Comparison of ENCODE assay signal across 8 mouse cellular contexts in the genomic region with DNA sequence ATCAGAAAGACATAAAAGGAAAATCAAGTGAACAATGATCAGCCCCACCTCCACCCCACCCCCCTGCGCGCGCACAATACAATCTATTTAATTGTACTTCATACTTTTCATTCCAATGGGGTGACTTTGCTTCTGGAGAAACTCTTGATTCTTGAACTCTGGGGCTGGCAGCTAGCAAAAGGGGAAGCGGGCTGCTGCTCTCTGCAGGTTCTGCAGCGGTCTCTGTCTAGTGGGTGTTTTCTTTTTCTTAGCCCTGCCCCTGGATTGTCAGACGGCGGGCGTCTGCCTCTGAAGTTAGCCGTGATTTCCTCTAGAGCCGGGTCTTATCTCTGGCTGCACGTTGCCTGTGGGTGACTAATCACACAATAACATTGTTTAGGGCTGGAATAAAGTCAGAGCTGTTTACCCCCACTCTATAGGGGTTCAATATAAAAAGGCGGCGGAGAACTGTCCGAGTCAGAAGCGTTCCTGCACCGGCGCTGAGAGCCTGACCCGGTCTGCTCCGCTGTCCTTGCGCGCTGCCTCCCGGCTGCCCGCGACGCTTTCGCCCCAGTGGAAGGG. TPM values are rescaled to one million over a fixed set of nuclear protein-coding genes. Genes with fewer than 3 reads are reported as not detected.
DNase-seq lines count a peak whose midpoint lies in the region; ATAC-seq and TF ChIP-seq lines count a peak whose summit lies in the region.

Gene Edn1, plus strand, starts transcription at position 316 of the 561 bp plus-strand sequence.

- DNase-seq in thymus, postnatal 4 days = peak; percentile 18
- DNase-seq in thymus, adult 2 months = no peak
- DNase-seq in cerebellum, postnatal 25 days = peak; percentile 41 to 46
- peak; percentile 38 to 53 for DNase-seq in gastrocnemius, postnatal 36 days
- DNase-seq in induced T-regulatory cell, adult 2 months (ENCODE audit: low read depth) = peak; percentile 55
- peak; percentile 45 for DNase-seq in liver
- peak; percentile 73 for DNase-seq in midbrain, embryonic 14.5 days

- 1% methylated on average over 26 of the region's 26 CpGs for whole genome bisulfite sequencing in thymus, adult 2 months
- WGBS in midbrain, embryonic 14.5 days = under 1% methylated on average over 26 of the region's 26 CpGs
- WGBS in stomach, embryonic 16.5 days = under 1% methylated on average over 26 of the region's 26 CpGs

- H3K9ac ChIP-seq in midbrain, embryonic 14.5 days (replicated peaks; ENCODE audit: low read length) = peak within 1 kb of the TSS; percentile 34; the same call in 1 of the 2 replicates
- H3K9ac ChIP-seq in stomach, embryonic 16.5 days (ENCODE audit: low read length) = peak within 1 kb of the TSS; percentile 62

- H3K4me3 ChIP-seq in thymus, adult 2 months (ENCODE audit: control insufficient read depth, insufficient read depth, low read length) = no peak within 1 kb of the TSS
- H3K4me3 ChIP-seq in midbrain, embryonic 14.5 days (replicated peaks; ENCODE audit: low read depth, low read length) = peak within 1 kb of the TSS; percentile 37
- peak within 1 kb of the TSS; percentile 53 for H3K4me3 ChIP-seq in stomach, embryonic 16.5 days (replicated peaks; ENCODE audit: low read length)

- no peak; the same call in 1 of the 2 replicates for ATAC-seq in midbrain, embryonic 14.5 days (ENCODE audit: low FRiP score, low TSS enrichment)
- peak; percentile 45; the same call in 1 of the 2 replicates for ATAC-seq in stomach, embryonic 16.5 days (ENCODE audit: insufficient read depth, low FRiP score)

- no peaks in the 10 kb centered on the region; the same call in 1 of the 2 replicates for H3K27me3 ChIP-seq in thymus, adult 2 months (ENCODE audit: control insufficient read depth, insufficient read depth, low read length)
- peaks cover 13% of the 10 kb centered on the region; the same call in 1 of the 2 replicates for H3K27me3 ChIP-seq in midbrain, embryonic 14.5 days (ENCODE audit: control insufficient read depth, insufficient read depth, low read length)
- no peaks in the 10 kb centered on the region for H3K27me3 ChIP-seq in stomach, embryonic 16.5 days (ENCODE audit: control insufficient read depth, insufficient read depth, low read length)

- no peaks in the 10 kb centered on the region for H3K36me3 ChIP-seq in thymus, adult 2 months (ENCODE audit: control insufficient read depth, insufficient read depth, low read length)
- H3K36me3 ChIP-seq in midbrain, embryonic 14.5 days (ENCODE audit: control insufficient read depth, insufficient read depth, low read length) = no peaks in the 10 kb centered on the region
- H3K36me3 ChIP-seq in stomach, embryonic 16.5 days (ENCODE audit: control insufficient read depth, insufficient read depth, low read length) = no peaks in the 10 kb centered on the region

- TF ChIP-seq CTCF in thymus, adult 2 months (IDR thresholded peaks at IDR 0.05; ENCODE audit: borderline replicate concordance, control insufficient read depth, extremely low read depth, insufficient read depth, low read length, poor library complexity) = no peak

- peak within 1 kb of the TSS; percentile 77 for H3K4me2 ChIP-seq in midbrain, embryonic 14.5 days (ENCODE audit: low read length)
- H3K4me2 ChIP-seq in stomach, embryonic 16.5 days (ENCODE audit: low read depth, low read length) = peak within 1 kb of the TSS; percentile 82

- H3K27ac ChIP-seq in thymus, adult 2 months (ENCODE audit: control insufficient read depth, insufficient read depth, low read length) = no peak within 1 kb of the TSS
- no peak within 1 kb of the TSS for H3K27ac ChIP-seq in midbrain, embryonic 14.5 days (replicated peaks; ENCODE audit: low read depth, low read length)
- H3K27ac ChIP-seq in stomach, embryonic 16.5 days (ENCODE audit: low read length) = peak within 1 kb of the TSS; percentile 56

- TF ChIP-seq POLR2A in thymus, adult 2 months (IDR thresholded peaks at IDR 0.05; ENCODE audit: control insufficient read depth, extremely low read depth, insufficient read depth, low read length, poor library complexity) = no peak

- H3K4me1 ChIP-seq in thymus, adult 2 months (replicated peaks; ENCODE audit: control insufficient read depth, insufficient read depth, low read length) = no peaks in the 10 kb centered on the region
- peaks cover 11% of the 10 kb centered on the region for H3K4me1 ChIP-seq in midbrain, embryonic 14.5 days (ENCODE audit: control insufficient read depth, insufficient read depth, low read length)
- H3K4me1 ChIP-seq in stomach, embryonic 16.5 days (ENCODE audit: control insufficient read depth, insufficient read depth, low read length) = peaks cover 6% of the 10 kb centered on the region

- intact Hi-C loops in gastrocnemius, postnatal 36 days (cut with DNase I) = loop anchor here (5.0 kb wide), 4 partner anchors 124 to 659 kb away; no protein-coding TSS in a partner anchor

- no peaks in the 10 kb centered on the region for H3K9me3 ChIP-seq in midbrain, embryonic 14.5 days (ENCODE audit: control insufficient read depth, low read length)
- no peaks in the 10 kb centered on the region for H3K9me3 ChIP-seq in stomach, embryonic 16.5 days (replicated peaks; ENCODE audit: control insufficient read depth, low read length)

RNA-seq across cellular contexts. Expression of gene Edn1, which starts in this region (rescaled TPM):
- 0.65 and 0.80 TPM in 2 replicates for polyA plus RNA-seq in thymus, adult 2 months (2012; rRNA removed)
- 1 to 10 TPM; 1.2 to 1.7 TPM for total RNA-seq in gastrocnemius, postnatal 36 days (2021)
- polyA plus RNA-seq in midbrain, embryonic 14.5 days (2014; fragmentation: Nextera tagmentation; extraction: Ambion mirVana) = 1.4 and 2.8 TPM in 2 replicates
- polyA plus RNA-seq in stomach, embryonic 16.5 days (2015; fragmentation: Nextera tagmentation; extraction: Ambion mirVana) = 4.6 and 6.6 TPM in 2 replicates
